Mouse (Mus musculus) CD8-positive naive resting alpha-beta T cell, adult 57 days (primary cell): ENCODE results near the gene Pum3. TPM values are rescaled to one million over a fixed set of nuclear protein-coding genes. Genes with fewer than 3 reads are reported as not detected.

Experiments used
- total RNA-seq: library from RNA; stranded (reverse); gene quantifications from one replicate; pipeline ENCODE4 v1.2.4, GENCODE M21; 2023

Gene Pum3
- 122 TPM for total RNA-seq

GRCm38 (mm10) chr19:27429745-27430251, at the start of gene Pum3:
TSS of gene Pum3 (minus strand) at chr19:27429825.

Other genes with a start within 250 kb of the Pum3 start
- not detected for gene Vldlr, start 213.3 kb downstream of the Pum3 start, total RNA-seq
- not detected for gene Kcnv2, start 107.2 kb downstream of the Pum3 start, total RNA-seq